Mouse (Mus musculus) megakaryocyte, embryonic 14.5 days (primary cell): ENCODE measurements around the gene Nfkbia.

Experiments used
- FLI1 ChIP-seq: IDR thresholded peaks from 2 replicates; pipeline ENCODE4 v1.6.1; 2012; ENCODE audit warnings: low read length, inconsistent platforms, mixed read lengths
- GATA1 ChIP-seq: IDR thresholded peaks from 3 replicates; pipeline ENCODE4 v1.6.1; 2012; ENCODE audit warnings: mixed read lengths, low read length, inconsistent platforms, borderline replicate concordance

DNA sequence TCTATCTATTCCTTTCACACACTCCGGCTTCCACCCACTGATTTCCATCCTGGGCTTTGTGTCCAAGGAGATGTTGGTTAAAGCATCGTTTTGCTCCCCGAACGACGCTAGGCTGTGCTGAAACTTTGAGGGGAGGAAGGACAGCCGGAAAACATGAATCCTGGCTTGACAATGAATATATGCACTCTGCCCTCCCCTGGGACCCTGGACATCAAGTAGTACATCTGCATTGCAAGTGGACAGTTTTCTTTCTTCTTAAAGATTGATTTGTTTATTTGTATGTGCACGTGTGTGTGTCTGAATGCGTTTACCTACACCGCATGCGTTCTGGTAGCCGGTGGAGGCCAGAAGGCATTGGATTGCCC is 45.1 kb downstream of the Nfkbia start:
- TF ChIP-seq GATA1 (no peak), FLI1 (no peak)
